Mouse (Mus musculus) forebrain, embryonic 10.5 days (tissue): ENCODE data around the gene Adarb2. TPM values are rescaled to one million over a fixed set of nuclear protein-coding genes. Genes with fewer than 3 reads are reported as not detected.

Experiments
- DNase-seq: peaks from one replicate; pipeline ENCODE4 v3.0.0-alpha.2; 2017; ENCODE audit warnings: low spot score; ENCODE audit errors: extremely low spot score
- H3K27ac ChIP-seq: fragments of 300-500 bp; sonication (generic); 2 replicates; pipeline ENCODE4 v1.5.1; 2016; ENCODE audit warnings: mild to moderate bottlenecking
- H3K27me3 ChIP-seq: fragments of 300-500 bp; sonication (generic); 2 replicates; pipeline ENCODE4 v1.6.1; 2016; ENCODE audit warnings: mild to moderate bottlenecking; ENCODE audit not compliant: poor library complexity, severe bottlenecking
- H3K36me3 ChIP-seq: fragments of 300-500 bp; sonication (generic); replicated peaks from 2 replicates; pipeline ENCODE4 v1.6.1; 2016; ENCODE audit warnings: mild to moderate bottlenecking, moderate library complexity
- H3K4me1 ChIP-seq: fragments of 300-500 bp; sonication (generic); 2 replicates; pipeline ENCODE4 v1.6.1; 2016
- H3K4me3 ChIP-seq: fragments of 300-500 bp; sonication (generic); 2 replicates; pipeline ENCODE4 v1.5.1; 2016; ENCODE audit warnings: mild to moderate bottlenecking, moderate library complexity
- H3K9me3 ChIP-seq: fragments of 300-500 bp; sonication (generic); 2 replicates; pipeline ENCODE4 v1.6.1; 2016; ENCODE audit warnings: mild to moderate bottlenecking, moderate library complexity
- WGBS: fragments of 180-500 bp; shearing (Covaris S2); methylation state at CpG from one replicate; pipeline ENCODE4 v1.1.7; 2016; 5-methylcytosine and 5-hydroxymethylcytosine counted together
- polyA plus RNA-seq: library from polyadenylated mRNA; unstranded; fragments of >200 nt; fragmentation: Nextera tagmentation; extraction: Ambion mirVana; gene quantifications from 2 replicates; pipeline ENCODE4 v1.2.1, GENCODE M21; 2016

Gene Adarb2
- polyA plus RNA-seq, 1 experiment from 2014 or later = 2.3 TPM

GRCm38 (mm10) chr13:8333589-8334455 is 131.2 kb downstream of the Adarb2 start:
- WGBS = 21% methylated on average over 7 of the region's 7 CpGs
- Histone ChIP-seq H3K27me3 (peaks cover 75% of the 10 kb centered on the region), H3K36me3 (no peaks in the 10 kb centered on the region), H3K4me3 (no peak overlapping the region), H3K9me3 (no peaks in the 10 kb centered on the region), H3K27ac (no peak overlapping the region), H3K4me1 (peaks cover 26% of the 10 kb centered on the region)
- peak; percentile 31 for DNase-seq

GRCm38 (mm10) chr13:8334580-8334979 is 131.9 kb downstream of the Adarb2 start:
- no peak for DNase-seq
- Histone ChIP-seq H3K9me3 (no peaks in the 10 kb centered on the region), H3K4me3 (no peak overlapping the region), H3K27ac (no peak overlapping the region), H3K36me3 (no peaks in the 10 kb centered on the region), H3K27me3 (peaks cover 80% of the 10 kb centered on the region), H3K4me1 (peaks cover 26% of the 10 kb centered on the region)
- 34% methylated on average over 4 of the region's 4 CpGs for WGBS

- no peak for DNase-seq
- Histone ChIP-seq H3K27me3 (peaks cover 31% of the 10 kb centered on the region), H3K36me3 (no peaks in the 10 kb centered on the region), H3K27ac (no peak overlapping the region), H3K4me1 (no peaks in the 10 kb centered on the region), H3K4me3 (no peak overlapping the region), H3K9me3 (no peaks in the 10 kb centered on the region)
- 89% methylated on average over 5 of the region's 5 CpGs for WGBS
These were observed 138.6 kb downstream of the Adarb2 start for GRCm38 (mm10) chr13:8341086-8341807.

- no peak for DNase-seq
- H3K36me3 ChIP-seq = no peaks in the 10 kb centered on the region
- H3K4me1 ChIP-seq = no peaks in the 10 kb centered on the region
- WGBS = 91% methylated on average over 7 of the region's 7 CpGs
- H3K27me3 ChIP-seq = no peaks in the 10 kb centered on the region
- H3K9me3 ChIP-seq = no peaks in the 10 kb centered on the region
- H3K4me3 ChIP-seq = no peak overlapping the region
- no peak overlapping the region for H3K27ac ChIP-seq
These were observed 144.5 kb downstream of the Adarb2 start for GRCm38 (mm10) chr13:8347147-8347546.

DNA sequence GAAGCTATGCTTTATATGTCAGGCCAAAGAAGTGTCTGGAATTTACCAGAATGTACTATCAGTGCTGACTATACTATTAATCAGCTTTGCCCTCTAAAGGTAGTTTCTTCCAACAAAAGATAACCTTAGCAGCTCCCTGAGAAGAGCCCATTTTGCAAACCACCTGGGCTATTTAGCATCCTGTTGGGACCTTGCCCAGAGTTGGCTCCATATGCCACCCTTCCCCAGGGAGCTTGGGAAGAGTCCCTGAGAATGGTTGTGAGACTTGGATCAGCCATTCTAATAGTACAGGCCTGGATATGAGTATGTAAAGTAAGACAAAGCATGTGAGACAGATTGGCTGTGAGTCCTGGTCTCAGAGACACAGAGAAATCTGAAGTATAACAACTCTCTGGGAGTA is 149.7 kb downstream of the Adarb2 start:
- Histone ChIP-seq H3K27me3 (no peaks in the 10 kb centered on the region), H3K27ac (no peak overlapping the region), H3K4me1 (no peaks in the 10 kb centered on the region), H3K9me3 (no peaks in the 10 kb centered on the region), H3K4me3 (no peak overlapping the region), H3K36me3 (no peaks in the 10 kb centered on the region)
- DNase-seq = no peak

DNA sequence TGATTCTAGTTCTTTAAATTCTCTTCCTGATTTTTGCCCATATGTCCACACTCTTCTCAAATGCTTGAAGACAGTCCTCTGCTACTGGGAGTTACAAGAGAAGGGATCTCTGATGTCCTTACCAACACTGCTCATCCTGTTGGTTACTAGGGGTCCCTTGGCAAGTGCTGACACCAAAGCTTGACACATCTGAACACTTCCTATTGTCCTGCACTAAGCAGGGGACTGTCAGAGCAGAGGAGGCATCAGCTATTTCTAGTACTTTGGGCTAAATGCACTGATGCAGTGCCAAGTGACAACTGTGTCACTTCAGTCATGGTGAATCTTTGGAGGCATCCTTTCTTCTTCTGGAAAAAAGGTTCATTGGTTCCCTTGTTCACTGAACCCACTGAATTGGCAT is 150.3 kb downstream of the Adarb2 start:
- no peak for DNase-seq
- Histone ChIP-seq H3K36me3 (no peaks in the 10 kb centered on the region), H3K4me1 (no peaks in the 10 kb centered on the region)

GRCm38 (mm10) chr13:8365523-8365922 is 162.9 kb downstream of the Adarb2 start:
- Histone ChIP-seq H3K27ac (no peak overlapping the region), H3K36me3 (no peaks in the 10 kb centered on the region)
- WGBS = 91% methylated on average over 1 of the region's 1 CpGs

More for the DNA sequence above, 150.3 kb downstream of the Adarb2 start:
- H3K4me3 ChIP-seq = no peak overlapping the region
- H3K27ac ChIP-seq = no peak overlapping the region
- no peaks in the 10 kb centered on the region for H3K27me3 ChIP-seq
- no peaks in the 10 kb centered on the region for H3K9me3 ChIP-seq

GRCm38 (mm10) chr13:8366087-8366486 is 163.4 kb downstream of the Adarb2 start:
- DNase-seq = no peak
- Histone ChIP-seq H3K4me1 (no peaks in the 10 kb centered on the region), H3K27ac (no peak overlapping the region), H3K27me3 (no peaks in the 10 kb centered on the region), H3K36me3 (no peaks in the 10 kb centered on the region), H3K4me3 (no peak overlapping the region), H3K9me3 (no peaks in the 10 kb centered on the region)
- WGBS = 90% methylated on average over 4 of the region's 4 CpGs

More at GRCm38 (mm10) chr13:8365523-8365922, 162.9 kb downstream of the Adarb2 start:
- H3K4me1 ChIP-seq = no peaks in the 10 kb centered on the region
- DNase-seq = no peak
- no peak overlapping the region for H3K4me3 ChIP-seq
- no peaks in the 10 kb centered on the region for H3K27me3 ChIP-seq
- H3K9me3 ChIP-seq = no peaks in the 10 kb centered on the region

GRCm38 (mm10) chr13:8369868-8370387 is 167.3 kb downstream of the Adarb2 start:
- Histone ChIP-seq H3K9me3 (no peaks in the 10 kb centered on the region), H3K4me3 (no peak overlapping the region), H3K36me3 (no peaks in the 10 kb centered on the region), H3K27me3 (no peaks in the 10 kb centered on the region), H3K27ac (no peak overlapping the region), H3K4me1 (no peaks in the 10 kb centered on the region)
- no peak for DNase-seq
- 89% methylated on average over 7 of the region's 7 CpGs for WGBS

DNA sequence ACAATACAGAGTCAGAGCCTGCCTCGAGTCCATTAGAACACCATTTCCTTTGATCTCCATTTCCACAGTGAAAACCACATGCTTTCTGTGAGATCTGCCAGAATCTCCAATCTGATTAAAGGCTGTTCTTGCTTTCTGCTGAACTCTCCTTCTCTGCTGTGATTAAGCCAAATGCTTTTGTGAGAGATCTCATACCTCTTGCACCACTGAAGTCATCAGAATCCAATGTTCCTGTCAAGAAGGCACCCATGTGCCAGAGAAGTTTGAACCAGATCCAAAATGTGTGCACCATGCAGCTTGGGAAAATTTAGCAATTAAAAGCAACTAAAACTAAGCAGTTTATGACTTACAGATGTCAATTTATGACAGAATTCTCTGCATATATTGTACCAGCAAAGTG is 185.9 kb downstream of the Adarb2 start:
- no peaks in the 10 kb centered on the region for H3K36me3 ChIP-seq
- 42% methylated on average over 1 of the region's 1 CpGs for WGBS
- DNase-seq = no peak

GRCm38 (mm10) chr13:8400265-8401041 is 197.8 kb downstream of the Adarb2 start:
- no peak overlapping the region for H3K27ac ChIP-seq
- no peaks in the 10 kb centered on the region for H3K27me3 ChIP-seq
- H3K4me3 ChIP-seq = no peak overlapping the region
- no peak for DNase-seq
- WGBS = 60% methylated on average over 4 of the region's 4 CpGs
- H3K4me1 ChIP-seq = peaks cover 14% of the 10 kb centered on the region
- H3K9me3 ChIP-seq = no peaks in the 10 kb centered on the region
- no peaks in the 10 kb centered on the region for H3K36me3 ChIP-seq

More for the DNA sequence above, 185.9 kb downstream of the Adarb2 start:
- Histone ChIP-seq H3K27ac (no peak overlapping the region), H3K4me1 (peaks cover 2% of the 10 kb centered on the region; the same call in 1 of the 2 replicates), H3K9me3 (no peaks in the 10 kb centered on the region), H3K27me3 (no peaks in the 10 kb centered on the region), H3K4me3 (no peak overlapping the region)

GRCm38 (mm10) chr13:8402324-8402873 is 199.7 kb downstream of the Adarb2 start:
- Histone ChIP-seq H3K36me3 (no peaks in the 10 kb centered on the region), H3K27me3 (no peaks in the 10 kb centered on the region), H3K4me1 (peaks cover 10% of the 10 kb centered on the region), H3K4me3 (no peak overlapping the region), H3K27ac (no peak overlapping the region), H3K9me3 (no peaks in the 10 kb centered on the region)
- no peak for DNase-seq
- WGBS = 83% methylated on average over 3 of the region's 3 CpGs
